Comparison of ENCODE assay signal across 8 mouse cellular contexts in genomic region chr15:36980238-36980637, GRCm38 (mm10). TPM values are rescaled to one million over a fixed set of nuclear protein-coding genes. Genes with fewer than 3 reads are reported as not detected.
DNase-seq lines count a peak whose midpoint lies in the region; ATAC-seq lines count a peak whose summit lies in the region.
"Had no signal": no experiment of that assay in that cellular context is flagged by ENCODE, and none has a peak within 500 bp of the region (broad histone marks: within the 10 kb centered on the region; RNA-seq: fewer than 3 reads in every experiment).

No protein-coding gene starts in this region.

- DNase-seq in lung, adult 18-20 months, result no peak
- no peak for DNase-seq in limb, embryonic 11.5 days (ENCODE audit: low spot score)
- no peak for DNase-seq in gastrocnemius, adult 18-20 months (ENCODE audit: low spot score)
- no peak for DNase-seq in layer of hippocampus, postnatal 14 days (ENCODE audit: low spot score in 2 of 2)

- no peaks in the 10 kb centered on the region for H3K9me3 ChIP-seq in lung, embryonic 16.5 days (ENCODE audit: control insufficient read depth, low read length)
- no peaks in the 10 kb centered on the region for H3K9me3 ChIP-seq in embryonic facial prominence, embryonic 15.5 days (replicated peaks)
- H3K9me3 ChIP-seq in limb, embryonic 11.5 days (ENCODE audit: control insufficient read depth, low read length), result no peaks in the 10 kb centered on the region
- H3K9me3 ChIP-seq in stomach, embryonic 14.5 days (ENCODE audit: control insufficient read depth, low read depth, low read length), result no peaks in the 10 kb centered on the region

- ATAC-seq in lung, embryonic 16.5 days (ENCODE audit: low read depth), result no peak
- no peak; the same call in 1 of the 2 replicates for ATAC-seq in embryonic facial prominence, embryonic 15.5 days (ENCODE audit: insufficient number of reproducible peaks, low FRiP score, low TSS enrichment, low read depth)
- no peak for ATAC-seq in limb, embryonic 11.5 days (ENCODE audit: insufficient number of reproducible peaks, low FRiP score, low TSS enrichment, low read depth)
- no peak for ATAC-seq in stomach, embryonic 14.5 days (ENCODE audit: insufficient number of reproducible peaks, insufficient read depth, low FRiP score, low read depth)

- WGBS in lung, embryonic 16.5 days, result 43% methylated on average over 8 of the region's 8 CpGs
- 40% methylated on average over 8 of the region's 8 CpGs for WGBS in embryonic facial prominence, embryonic 15.5 days
- 37% methylated on average over 8 of the region's 8 CpGs for WGBS in limb, embryonic 11.5 days
- WGBS in stomach, embryonic 14.5 days, result 45% methylated on average over 8 of the region's 8 CpGs

- H3K27ac ChIP-seq in lung, embryonic 16.5 days (ENCODE audit: low read length), result no peak overlapping the region
- H3K27ac ChIP-seq in embryonic facial prominence, embryonic 15.5 days (replicated peaks), result no peak overlapping the region
- no peak overlapping the region for H3K27ac ChIP-seq in limb, embryonic 11.5 days (replicated peaks; ENCODE audit: low read depth, low read length)
- no peak overlapping the region for H3K27ac ChIP-seq in stomach, embryonic 14.5 days (ENCODE audit: low read length)

- H3K4me1 ChIP-seq in lung, embryonic 16.5 days (replicated peaks; ENCODE audit: control insufficient read depth, insufficient read depth, low read length), result peaks cover 7% of the 10 kb centered on the region
- H3K4me1 ChIP-seq in embryonic facial prominence, embryonic 15.5 days, result peaks cover 13% of the 10 kb centered on the region
- peaks cover 9% of the 10 kb centered on the region for H3K4me1 ChIP-seq in limb, embryonic 11.5 days (ENCODE audit: control insufficient read depth, insufficient read depth, low read length)
- H3K4me1 ChIP-seq in stomach, embryonic 14.5 days (ENCODE audit: control insufficient read depth, insufficient read depth, low read length), result peaks cover 6% of the 10 kb centered on the region

- peak overlapping the region; percentile 69 for H3K4me2 ChIP-seq in lung, embryonic 16.5 days (ENCODE audit: low read depth, low read length)
- peak overlapping the region; percentile 68 for H3K4me2 ChIP-seq in embryonic facial prominence, embryonic 15.5 days (replicated peaks)
- peak overlapping the region; percentile 38 for H3K4me2 ChIP-seq in limb, embryonic 11.5 days (ENCODE audit: low read depth, severe bottlenecking)
- peak overlapping the region; percentile 54 for H3K4me2 ChIP-seq in stomach, embryonic 14.5 days (replicated peaks; ENCODE audit: low read depth, low read length)

- H3K4me3 ChIP-seq in lung, embryonic 16.5 days (ENCODE audit: low read length), result peak overlapping the region; percentile 45
- H3K4me3 ChIP-seq in embryonic facial prominence, embryonic 15.5 days (replicated peaks), result peak overlapping the region; percentile 42
- 0 out of 2 replicates have a peak overlapping the region, but pooled peaks have one; percentile 23 for H3K4me3 ChIP-seq in limb, embryonic 11.5 days (ENCODE audit: low read depth, low read length)
- H3K4me3 ChIP-seq in stomach, embryonic 14.5 days (ENCODE audit: low read depth, low read length), result peak overlapping the region; percentile 22
- H3K4me3 ChIP-seq: myocyte had no signal

- no peaks in the 10 kb centered on the region for H3K27me3 ChIP-seq in lung, embryonic 16.5 days (ENCODE audit: control insufficient read depth, insufficient read depth, low read depth, low read length)
- no peaks in the 10 kb centered on the region for H3K27me3 ChIP-seq in embryonic facial prominence, embryonic 15.5 days
- no peaks in the 10 kb centered on the region for H3K27me3 ChIP-seq in limb, embryonic 11.5 days (ENCODE audit: control insufficient read depth, insufficient read depth, low read length)
- H3K27me3 ChIP-seq in stomach, embryonic 14.5 days (ENCODE audit: control insufficient read depth, insufficient read depth, low read length), result no peaks in the 10 kb centered on the region

- peak overlapping the region; percentile 54 for H3K9ac ChIP-seq in lung, embryonic 16.5 days (ENCODE audit: low read length)
- no peak overlapping the region for H3K9ac ChIP-seq in embryonic facial prominence, embryonic 15.5 days
- peak overlapping the region; percentile 24; the same call in 1 of the 2 replicates for H3K9ac ChIP-seq in limb, embryonic 11.5 days (ENCODE audit: low read length)
- H3K9ac ChIP-seq in stomach, embryonic 14.5 days (replicated peaks; ENCODE audit: low read depth, low read length), result no peak overlapping the region

- no peaks in the 10 kb centered on the region for H3K36me3 ChIP-seq in lung, embryonic 16.5 days (ENCODE audit: control insufficient read depth, insufficient read depth, low read length)
- H3K36me3 ChIP-seq in embryonic facial prominence, embryonic 15.5 days, result no peaks in the 10 kb centered on the region
- no peaks in the 10 kb centered on the region for H3K36me3 ChIP-seq in limb, embryonic 11.5 days (ENCODE audit: control insufficient read depth, insufficient read depth, low read length)
- H3K36me3 ChIP-seq in stomach, embryonic 14.5 days (ENCODE audit: control insufficient read depth, insufficient read depth, low read length), result no peaks in the 10 kb centered on the region

RNA-seq across cellular contexts. Expression of gene Zfp706, which starts 27.3 kb away (rescaled TPM):
- 415 and 452 TPM in 2 replicates for polyA plus RNA-seq in lung, embryonic 16.5 days (2015; fragmentation: Nextera tagmentation; extraction: Ambion mirVana)
- polyA plus RNA-seq in embryonic facial prominence, embryonic 15.5 days (2015; fragmentation: Nextera tagmentation; extraction: Ambion mirVana), result 444 and 464 TPM in 2 replicates
- 420 and 444 TPM in 2 replicates for polyA plus RNA-seq in limb, embryonic 11.5 days (2014; fragmentation: Nextera tagmentation; extraction: Ambion mirVana)
- polyA plus RNA-seq in stomach, embryonic 14.5 days (2014; fragmentation: Nextera tagmentation; extraction: Ambion mirVana), result 417 and 432 TPM in 2 replicates
- total RNA-seq in gastrocnemius, adult 18-20 months (2021), result 100 to 1,000 TPM; 115 to 131 TPM
- total RNA-seq in layer of hippocampus, postnatal 14 days (2021), result 100 to 1,000 TPM; 293 to 299 TPM

Comparison
In these comparisons a context has a peak if more than half of its experiments do, and no peak if none do; other contexts are left out.
1. H3K9ac ChIP-seq: peak in lung, embryonic 16.5 days (single experiment) and limb, embryonic 11.5 days (single experiment); none in embryonic facial prominence, embryonic 15.5 days (single experiment) and stomach, embryonic 14.5 days (single experiment).
2. Peak in every context shown above with its lines, with median percentiles within 50 percentile points of each other: H3K4me2 ChIP-seq and H3K4me3 ChIP-seq.